Mouse (Mus musculus): Measurements from ENCODE around the gene Ascl3.

DNA sequence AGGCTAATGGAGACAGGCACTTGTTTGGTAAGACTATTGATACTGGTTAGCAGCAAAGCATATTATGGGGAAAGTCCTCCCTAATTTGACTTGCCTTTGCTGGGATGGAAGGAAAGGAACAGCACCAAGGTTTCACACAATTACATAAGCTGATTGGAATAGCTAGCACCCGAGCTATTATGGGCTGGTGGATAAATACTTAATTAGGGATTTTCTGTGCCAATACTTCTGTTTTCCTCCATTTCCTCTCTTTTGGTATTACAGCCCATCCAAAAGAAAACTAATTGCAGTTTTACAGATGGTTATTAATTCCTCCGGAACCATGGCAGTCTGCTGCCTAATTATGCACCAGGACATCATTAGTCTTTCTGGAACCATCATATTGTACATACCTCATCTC is 32.5 kb upstream of the Ascl3 start:
- no peak for TF ChIP-seq CTCF (IDR thresholded peaks at IDR 0.05; ENCODE audit: borderline replicate concordance, control insufficient read depth, extremely low read depth, insufficient read depth, low read length, poor library complexity)
- TF ChIP-seq POLR2A (IDR thresholded peaks at IDR 0.05; ENCODE audit: control insufficient read depth, extremely low read depth, insufficient read depth, low read length, poor library complexity), result no peak
